Mouse (Mus musculus): ENCODE measurements around the gene Sept1. TPM values are rescaled to one million over a fixed set of nuclear protein-coding genes. Genes with fewer than 3 reads are reported as not detected.

The Sept1 gene
- 10 to 100 TPM in 1 of 2 experiments, 1 to 10 TPM in 1; 7.1 to 11.4 TPM for total RNA-seq (2021)
- 8.6 and 10.9 TPM in 2 replicates for polyA plus RNA-seq (2012; rRNA removed)
- long read RNA-seq, partial matches to known transcripts, result 1 of 5 reads
- long read RNA-seq, other reads (novel, unspliced or antisense), result 1 of 5 reads

DNA sequence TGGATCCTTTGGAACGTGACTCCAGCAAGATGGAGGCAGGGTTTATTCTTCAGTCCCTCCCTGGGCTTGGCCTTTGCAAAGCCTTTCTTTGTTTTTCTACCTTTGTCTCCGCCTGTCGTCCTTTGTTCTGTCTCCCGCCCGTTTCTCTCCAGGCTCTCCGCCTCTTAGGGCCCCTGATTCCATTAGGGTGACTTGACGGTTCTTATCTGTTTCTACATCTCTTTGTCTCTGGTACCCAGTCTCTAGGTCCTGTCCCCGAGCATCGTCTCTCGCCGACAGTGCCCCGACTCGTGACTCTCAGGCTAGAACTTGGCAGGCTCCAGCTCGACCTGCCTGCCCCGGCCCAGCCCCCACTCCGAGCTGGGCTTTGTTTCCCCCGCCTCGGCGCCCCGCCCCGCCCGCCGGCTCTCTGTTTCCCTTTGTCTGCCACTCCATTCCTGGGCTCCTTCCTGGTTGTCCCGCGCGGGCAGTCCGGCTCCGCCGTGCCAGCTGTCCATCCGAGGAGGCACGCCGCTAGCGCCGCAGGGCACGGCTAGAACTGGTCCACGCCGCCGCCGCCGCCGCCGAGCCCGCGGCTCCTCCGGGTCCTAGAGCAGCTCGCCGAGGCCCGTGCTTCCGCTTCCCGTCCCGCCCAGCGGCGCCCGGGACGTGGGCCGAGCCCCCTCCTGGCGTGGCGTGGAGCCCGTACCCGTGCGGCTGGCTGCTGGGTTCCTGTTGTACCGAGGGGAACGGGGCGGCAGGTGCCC is at the start of gene Sept1, which contains the start of gene Zfp553:
Gene Sept1, minus strand, starts transcription at position 509 of the 746 bp plus-strand sequence.
Gene Zfp553, plus strand, starts transcription at position 440 of the 746 bp plus-strand sequence.
- DNase-seq, result peak; percentile 92

DNA sequence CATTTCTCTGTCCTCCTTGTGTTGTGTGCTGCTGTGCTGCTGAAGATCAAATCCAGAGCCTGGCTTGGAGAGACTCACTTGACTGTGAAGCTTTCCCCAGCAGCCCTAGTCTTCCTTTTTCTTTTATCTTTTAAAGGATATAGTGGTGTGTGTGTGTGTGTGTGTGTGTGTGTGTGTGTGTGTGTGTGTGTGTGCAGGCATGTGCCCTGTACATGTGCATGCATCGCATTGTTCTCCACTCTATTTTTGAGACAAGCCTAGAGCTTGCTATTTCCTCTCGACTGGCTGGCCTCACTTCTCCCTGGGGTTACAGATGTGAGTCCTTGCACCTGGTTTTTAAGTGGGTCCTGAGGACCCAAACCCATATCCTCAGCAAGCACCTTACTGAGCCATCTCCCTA is 49.3 kb upstream of the Sept1 start:
- no peak for DNase-seq

DNA sequence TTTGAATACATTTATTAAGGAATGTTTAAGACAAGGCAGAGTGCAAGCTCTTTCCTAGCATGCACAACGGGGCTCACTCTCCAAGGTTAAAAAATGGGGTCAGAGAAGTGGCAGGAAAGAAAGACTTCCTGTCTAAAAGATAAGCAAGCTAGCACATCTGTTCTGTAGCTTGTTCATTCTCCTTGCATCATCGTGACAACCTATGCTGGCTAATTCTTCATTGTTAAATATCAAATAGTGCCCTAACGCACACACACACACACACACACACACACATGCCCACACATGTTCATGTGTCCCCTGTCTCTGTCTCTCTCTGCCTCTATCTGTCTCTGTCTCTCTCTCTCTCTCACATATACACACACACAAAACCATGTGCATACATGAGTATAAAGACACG is 48.2 kb upstream of the Sept1 start:
- no peak for DNase-seq

DNA sequence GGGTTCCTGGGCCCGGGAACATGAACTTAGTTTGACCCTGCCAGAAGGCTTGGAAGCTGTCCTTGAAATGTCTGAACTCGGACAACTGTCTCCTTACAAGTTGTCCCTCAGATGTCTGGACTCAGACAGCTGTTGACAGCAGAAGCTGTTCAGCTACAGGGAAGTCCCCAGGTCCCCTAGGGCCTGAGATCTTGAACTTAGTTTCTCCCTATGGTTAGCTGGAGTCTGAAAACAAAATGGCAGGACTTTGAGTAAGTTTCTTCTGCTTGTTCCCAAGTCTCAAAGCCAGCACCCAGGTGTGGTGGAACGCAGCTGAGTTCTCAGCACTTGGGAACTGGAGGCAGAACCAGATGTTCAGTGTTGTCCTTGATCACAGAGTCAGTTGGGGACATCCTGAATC is 47.2 kb upstream of the Sept1 start:
- DNase-seq, result no peak

DNA sequence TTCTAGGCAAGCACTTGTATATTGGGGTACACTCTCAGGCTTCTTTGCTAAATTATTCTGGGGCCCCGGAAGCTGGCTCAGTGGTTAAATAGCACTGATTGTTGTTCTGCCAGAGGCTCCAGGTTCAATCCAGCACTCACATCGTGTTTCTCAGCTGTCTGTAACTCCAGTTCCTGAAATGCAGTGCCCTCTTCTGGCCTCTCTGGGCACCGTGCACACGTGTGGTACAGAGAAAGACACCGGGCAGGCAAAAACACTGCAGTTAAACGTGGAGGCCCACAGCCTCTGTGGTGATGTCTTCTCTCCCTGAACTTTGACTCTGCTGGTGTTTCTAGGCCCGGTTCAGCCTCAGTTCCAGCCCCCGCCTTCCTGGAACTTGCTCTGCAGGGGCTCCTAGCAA is 45.4 kb upstream of the Sept1 start:
- DNase-seq, result peak; percentile 57

DNA sequence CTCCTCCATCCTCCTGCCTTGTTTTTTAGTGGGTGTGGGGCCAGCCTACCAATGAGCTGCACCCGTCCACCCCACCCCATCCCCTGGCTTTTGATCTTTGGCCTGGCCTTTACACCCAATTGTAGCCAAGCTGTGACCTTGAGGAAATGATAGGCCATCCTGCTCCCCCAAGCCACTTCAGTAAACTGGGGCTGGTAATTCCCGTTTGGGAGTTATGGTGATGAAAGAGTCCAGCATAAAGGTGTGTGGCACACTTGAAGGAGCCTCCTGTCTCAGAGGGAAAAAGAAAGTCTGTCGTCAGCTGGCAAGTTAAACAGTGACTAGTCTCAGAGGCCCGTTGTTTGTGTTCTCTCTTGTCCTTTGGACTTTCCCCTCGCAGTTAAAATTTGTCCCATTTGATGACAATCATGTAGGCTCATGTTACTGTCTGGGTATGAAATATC is 43.6 kb upstream of the Sept1 start:
- no peak for DNase-seq

DNA sequence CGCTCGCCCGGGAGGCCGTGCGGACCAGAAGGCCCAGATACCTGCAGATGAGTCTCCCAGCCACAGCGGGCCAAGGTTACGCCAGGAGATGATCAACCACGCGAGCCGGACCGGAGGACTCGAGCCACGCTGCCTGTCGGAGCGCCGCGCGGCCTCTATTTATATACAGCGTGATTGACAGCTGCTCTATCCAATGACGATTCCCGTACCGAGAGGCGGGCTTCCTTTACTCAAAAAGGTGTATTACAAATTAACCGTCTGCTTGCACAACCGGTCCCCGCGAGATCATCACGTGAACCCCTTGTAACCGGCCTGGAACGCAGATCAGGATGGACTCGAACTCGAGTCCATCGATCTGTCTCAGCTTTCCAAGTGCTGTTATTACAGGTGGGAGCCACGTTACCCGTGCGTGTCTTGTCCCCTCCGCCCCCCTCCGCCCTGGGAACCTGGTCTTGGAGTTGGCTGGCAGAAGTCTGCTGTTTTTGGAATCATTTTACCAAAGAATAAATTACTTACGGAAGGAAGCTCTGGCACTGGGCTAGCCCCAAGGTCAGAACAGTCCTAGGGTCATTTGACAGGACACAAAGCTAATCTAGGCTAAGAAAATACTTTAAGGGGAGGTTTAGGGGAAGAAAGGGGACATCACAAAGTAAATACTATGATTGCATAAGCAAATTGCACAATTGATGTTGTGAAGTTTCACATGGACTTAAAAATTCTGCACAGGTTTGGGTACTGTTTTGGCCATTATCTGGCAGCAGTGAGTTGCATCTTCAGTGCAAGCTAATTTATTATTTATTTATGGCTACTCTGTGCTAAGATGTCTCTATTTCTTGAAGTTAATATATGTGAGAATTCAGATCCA is 41.2 kb upstream of the Sept1 start, which contains the start of gene Sephs2:
Gene Sephs2, minus strand, starts transcription at position 131 of the 865 bp plus-strand sequence.
- DNase-seq, result peak; percentile 96

DNA sequence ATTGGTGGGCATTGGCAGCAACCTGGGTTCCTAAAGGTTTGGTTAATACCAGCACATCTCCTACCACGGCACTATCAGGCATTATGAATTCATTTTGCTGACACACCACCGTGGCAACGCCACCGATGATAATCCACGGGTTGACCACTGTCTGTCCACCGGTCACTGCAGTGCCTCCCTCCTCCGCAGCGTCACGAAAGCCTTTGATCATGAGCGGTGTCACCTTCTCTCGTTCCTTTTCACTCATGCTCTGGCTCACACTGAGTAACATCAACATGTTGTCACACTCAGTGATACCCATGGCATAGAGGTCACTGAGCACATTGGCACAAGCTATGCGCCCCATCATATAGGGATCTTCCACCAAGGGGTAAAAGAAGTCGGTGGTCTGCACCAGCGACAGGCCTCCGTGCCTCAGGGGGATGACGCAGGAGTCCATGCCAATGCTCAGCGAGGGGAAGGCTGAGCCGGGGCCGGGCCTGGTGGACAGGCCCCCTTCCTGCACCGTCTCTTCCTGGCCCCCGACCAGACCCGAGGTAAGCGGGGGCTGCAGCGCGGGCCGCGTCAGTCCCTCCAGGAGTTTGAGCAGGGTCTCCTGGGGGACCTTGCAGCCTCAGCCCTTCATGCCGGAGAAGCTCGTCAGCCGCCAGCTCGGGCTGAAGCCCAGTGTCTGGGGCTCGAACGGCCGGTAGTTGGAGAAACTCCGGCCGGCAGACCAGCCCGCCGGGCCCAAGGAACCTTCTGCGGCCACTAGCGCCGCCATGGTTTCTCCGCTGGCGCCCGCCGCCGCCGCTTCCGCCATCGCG is 40.4 kb upstream of the Sept1 start:
- peak; percentile 72 for DNase-seq

DNA sequence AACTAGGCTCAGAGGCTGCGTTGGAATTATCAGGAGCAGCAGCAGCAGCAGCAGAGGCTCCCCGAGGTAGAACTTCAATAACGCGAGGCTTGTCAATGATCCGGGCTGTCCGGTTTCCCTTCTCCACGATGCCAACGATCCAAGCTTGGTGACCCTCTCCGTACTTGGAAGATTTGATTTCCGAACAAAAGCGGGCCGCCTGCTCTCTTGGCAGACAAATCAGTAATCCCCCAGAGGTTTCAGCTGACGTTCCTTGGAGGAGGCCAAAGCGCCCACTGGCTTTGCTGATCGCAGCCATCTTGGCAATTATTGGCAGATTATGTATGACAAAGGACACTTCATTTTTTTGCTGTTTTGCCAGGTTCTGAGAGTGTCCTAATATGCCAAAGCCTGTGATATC is 39.6 kb upstream of the Sept1 start:
- peak; percentile 33 for DNase-seq

DNA sequence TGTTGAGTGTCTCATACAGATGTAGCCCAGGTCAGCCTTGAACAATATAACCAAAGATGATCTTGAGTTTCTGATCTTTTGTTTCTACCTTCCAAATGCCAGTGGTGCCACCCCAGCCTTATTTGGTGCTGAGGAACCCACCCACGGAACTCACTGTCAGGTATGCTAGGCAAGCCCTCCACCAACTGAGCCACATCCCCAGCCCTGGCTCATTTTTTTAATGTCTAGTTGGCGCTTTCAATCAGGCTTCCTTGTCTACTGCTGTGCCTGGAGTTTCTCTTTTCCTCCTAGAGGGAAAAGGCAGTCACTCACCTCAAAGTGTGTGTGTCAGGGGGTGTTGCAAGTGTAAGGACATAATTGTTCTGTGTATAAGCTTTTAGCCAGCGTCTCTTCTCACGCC is 38.2 kb upstream of the Sept1 start:
- no peak for DNase-seq

DNA sequence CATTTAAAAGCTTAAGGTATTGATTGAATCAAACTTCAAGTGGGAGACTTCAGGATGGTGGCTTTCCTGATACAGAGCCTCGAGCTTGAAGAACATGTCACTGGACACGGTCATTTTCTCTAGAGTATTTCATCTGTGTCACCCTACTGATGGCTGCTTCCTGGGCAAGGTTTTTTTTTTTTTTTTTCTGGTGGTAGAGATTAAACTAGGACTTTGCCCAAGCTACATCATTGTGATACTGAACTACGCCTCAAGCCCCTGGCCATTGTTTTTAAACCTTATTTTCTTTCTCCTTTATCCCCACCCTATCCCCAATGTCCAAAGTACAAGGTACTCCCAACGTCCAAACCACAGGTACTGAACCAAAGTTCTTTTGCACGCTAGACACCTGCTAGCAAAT is 37.7 kb upstream of the Sept1 start:
- DNase-seq, result no peak

DNA sequence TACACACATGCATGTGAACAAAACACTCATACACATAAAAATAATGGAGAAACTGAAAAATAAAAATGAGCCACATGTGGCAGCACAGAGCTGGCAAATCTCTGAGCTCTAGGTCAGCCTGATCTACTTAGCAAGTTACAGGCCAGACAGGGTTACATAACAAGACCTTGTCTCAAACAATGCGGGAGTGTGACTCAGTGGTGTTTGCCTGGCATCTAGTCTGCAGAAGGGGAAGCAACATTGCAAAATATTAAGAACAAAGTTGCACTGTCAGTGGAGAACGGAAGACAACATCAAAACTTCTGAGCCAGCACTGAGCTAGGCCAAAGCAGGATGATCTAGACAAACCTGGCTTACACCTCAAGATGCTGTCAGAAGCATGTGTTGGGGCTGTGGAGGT is 37.3 kb upstream of the Sept1 start:
- DNase-seq, result peak; percentile 59

DNA sequence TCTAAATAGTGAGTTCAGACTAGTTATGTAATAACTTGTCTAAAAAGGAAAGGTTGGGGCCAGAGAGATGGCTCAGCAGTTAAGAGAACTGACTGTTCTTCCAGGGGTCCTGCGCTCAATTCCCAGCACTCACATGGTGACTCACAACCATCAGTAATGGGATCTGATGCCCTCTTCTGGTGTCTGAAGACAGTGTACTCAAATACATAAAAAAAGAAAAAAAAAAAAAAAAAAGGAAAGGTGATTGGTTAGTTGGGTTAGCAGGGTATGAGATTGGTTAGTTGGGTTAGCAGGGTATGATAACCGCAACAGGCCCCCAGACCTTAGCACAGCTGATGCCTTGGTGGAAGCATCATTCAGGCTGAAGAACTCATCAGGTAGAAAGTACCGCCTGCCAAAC is 30.6 kb upstream of the Sept1 start:
- no peak for DNase-seq

DNA sequence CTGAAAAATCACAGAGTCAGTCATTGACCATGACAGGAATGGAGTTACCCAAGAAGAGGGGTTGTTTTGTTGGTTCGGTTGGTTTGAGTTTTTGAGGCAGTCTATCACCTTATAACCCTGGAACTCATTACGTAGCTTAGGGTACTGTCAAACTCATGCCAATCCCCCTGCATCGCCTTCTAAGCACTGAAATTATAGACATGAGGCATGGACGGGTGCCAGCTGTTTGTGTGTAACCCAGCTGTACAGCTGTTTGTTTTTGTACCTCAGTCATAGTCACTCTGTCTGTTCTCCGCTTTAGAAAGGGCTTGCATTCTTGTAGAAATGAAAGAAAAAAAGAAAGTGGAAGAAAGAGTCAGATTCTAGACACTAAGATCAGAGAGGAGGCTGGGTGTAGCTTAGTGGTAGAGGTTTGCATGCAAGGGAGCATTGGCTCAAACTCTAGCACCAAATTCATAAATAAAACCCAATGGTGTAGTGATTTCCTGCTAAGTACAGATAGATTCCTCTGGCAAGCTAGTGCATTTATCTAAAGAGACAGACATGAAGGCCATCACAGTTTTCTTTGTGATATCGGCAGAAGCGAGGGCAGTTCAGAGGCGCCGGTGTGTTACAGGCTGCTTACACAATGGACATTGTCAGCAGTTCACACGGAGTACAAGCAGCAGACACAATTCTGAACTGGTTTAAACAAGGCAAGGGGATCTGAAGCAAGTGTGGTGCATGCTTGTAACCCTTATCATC is 29.5 kb upstream of the Sept1 start:
- DNase-seq, result no peak

DNA sequence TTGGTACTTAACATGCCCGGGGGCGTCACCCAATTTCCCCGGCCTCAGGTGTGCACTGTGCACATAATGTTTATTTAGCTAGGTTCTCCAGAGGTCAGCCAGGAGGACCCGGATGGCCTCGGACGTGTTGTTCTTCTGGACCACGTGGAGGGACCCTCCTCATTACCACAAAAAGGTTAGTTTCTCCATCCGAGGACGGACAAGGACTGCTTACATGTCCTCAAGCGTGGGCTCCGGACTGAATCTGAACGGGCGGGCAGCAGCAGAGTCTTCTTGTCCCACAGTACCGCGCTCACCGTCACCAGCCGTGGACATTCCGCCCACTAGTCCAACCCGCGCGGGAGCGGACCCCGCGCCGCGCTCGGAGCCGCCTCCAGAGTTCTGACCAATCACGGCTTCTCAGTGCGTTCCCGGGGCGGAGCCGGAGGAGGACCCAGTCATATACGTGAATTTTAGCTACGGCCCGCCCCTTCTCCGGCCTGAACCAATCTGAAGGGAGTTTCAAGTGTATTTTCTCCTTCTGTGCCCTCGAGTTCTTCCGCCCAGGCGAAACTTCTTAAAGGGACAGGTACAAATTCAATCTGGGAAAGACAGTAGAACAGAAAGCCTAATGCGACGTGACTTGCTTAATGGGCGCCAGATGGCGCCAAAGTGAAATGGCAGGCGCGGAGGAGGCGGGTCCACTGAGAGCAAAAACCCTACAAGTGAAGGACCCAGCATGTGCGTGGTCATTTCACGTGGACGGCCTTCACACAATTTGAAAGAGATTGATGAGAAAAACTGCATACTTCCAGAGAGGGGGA is 27.6 kb upstream of the Sept1 start, which contains the start of gene Dctpp1:
Gene Dctpp1, minus strand, starts transcription at position 401 of the 803 bp plus-strand sequence.
- DNase-seq, result peak; percentile 98

DNA sequence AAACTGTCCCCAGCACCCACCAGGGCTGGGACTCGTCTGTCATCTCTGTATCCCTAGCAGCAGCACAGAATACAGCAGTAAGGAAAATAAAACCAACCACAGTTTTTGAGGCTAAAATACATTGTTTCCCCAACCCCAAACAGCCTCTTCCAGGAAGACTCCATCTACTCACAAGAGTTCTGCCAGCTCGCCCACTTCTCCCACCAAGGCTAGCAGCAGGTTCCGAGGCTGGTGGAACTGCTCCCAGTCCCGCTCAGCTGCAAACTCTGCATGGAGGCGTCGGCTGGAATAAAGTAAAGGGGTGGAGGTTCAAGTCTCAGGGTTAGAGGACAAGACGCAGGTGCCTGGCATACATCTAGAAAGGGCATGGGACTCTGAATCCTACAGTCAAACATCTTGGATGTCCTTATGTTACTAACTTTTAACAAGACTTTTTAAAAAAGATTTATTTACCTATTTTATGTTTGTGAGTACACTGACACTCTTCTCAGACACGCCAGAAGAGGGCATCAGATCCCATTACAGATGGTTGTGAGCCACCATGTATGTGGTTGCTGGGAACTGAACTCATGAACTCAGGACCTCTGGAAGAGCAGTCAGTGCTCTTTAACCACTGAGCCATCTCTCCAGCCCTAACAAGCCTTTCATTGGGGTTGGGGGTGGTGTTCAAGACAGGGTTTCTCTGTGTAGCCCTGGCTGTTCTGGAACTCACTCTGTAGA is 26.4 kb upstream of the Sept1 start:
- no peak for DNase-seq

DNA sequence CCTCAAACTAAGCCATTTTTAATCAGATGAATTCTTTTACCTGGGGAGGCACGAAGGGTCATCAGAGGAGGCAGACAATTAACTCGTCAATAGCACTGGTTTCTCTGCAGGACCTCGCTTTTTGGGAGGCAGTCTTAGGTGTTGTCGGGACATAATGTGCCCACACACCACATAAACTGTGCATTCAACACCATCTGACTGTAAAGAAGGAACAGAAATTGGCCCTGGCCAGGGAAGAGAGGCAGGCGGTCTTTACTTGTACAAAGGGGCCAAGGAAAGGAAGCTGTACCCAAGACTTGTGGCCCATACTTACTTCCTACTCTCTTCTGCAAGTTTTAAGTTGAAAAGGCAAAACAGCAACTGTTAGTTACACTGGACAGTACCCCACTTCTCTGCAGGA is 23.6 kb upstream of the Sept1 start:
- no peak for DNase-seq

DNA sequence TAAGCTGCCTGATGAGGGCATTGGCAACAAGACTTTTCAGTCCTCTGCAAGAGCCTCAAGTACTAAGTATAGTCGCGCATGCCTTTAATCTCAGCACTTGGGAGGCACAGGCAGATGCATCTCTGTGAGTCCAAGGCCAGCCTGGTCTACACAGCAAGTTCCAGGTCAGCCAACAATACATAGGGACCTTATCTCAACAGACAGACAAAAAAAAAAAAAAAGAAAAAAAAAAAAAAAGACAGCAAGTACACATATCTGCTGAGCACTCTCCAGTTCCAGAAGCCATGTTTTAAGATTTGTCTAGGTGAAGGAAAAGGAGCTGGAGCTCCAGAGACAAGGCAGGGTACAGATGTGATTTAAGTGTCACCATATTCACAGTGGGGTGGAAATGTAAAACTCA is 23.0 kb upstream of the Sept1 start:
- no peak for DNase-seq

DNA sequence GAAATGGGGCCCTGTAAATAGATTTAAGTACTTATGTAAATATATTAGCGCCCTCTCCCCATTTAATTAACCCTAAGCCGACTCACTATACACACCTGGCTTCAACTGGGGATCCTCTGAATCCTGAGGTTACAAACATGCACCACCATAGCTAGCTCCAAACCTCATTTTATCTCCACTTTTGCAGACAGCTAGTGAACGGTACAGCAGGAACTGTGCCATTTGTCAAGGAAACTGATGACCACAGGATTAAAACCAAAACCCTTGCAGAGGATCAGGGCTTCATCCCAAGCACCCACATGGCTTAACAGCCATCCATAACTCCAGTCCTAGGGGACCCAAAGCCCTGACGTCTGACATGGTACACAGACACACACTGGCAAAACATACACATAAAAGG is 22.1 kb upstream of the Sept1 start:
- no peak for DNase-seq
